Mouse (Mus musculus): Measurements from ENCODE around the gene Gm10295.

Gm10295 gene

DNA sequence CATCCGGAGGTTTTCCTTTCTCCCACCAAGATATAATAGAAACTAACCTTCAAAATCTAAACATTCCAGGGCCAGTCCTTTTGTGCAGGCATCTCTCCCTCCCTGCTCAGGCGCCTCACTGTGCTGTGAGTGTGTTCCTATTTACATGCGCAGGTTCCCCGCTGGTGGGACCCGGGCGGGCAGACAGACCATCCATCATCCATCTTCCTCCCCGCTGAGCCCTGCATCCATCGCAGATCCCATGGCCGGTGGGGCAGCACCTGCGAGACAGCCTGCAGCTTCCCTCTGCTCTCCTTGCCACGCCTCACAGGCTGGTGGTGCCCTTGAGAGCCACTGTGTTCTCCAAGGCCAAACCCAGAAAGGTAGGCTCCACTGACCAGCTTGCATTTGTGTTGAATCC, at the start of gene Gm10295:
Gene Gm10295, minus strand, starts transcription at position 122 of the 400 bp plus-strand sequence.
- in situ Hi-C loops (cut with MboI, MseI), result no loop called here

DNA sequence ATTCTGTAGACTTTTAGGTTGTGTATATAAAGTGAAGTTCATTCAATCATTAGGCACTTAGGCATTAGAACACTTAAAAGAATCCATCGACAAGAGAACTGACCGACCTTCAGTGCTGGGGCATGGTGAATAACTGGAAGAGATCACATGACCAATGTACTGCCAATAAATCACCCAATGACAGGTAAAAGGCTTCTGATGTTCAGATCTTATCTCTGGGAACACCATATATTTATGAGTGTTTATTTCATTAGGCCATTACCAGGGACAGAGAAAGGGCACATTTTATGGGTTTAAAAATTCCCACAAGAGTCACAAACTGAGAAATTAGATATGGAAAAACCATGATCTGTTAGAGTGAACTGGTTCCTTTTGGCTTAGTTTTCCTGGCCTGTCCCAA, 49.7 kb upstream of the Gm10295 start:
- in situ Hi-C loops (cut with MboI, MseI), result no loop called here

DNA sequence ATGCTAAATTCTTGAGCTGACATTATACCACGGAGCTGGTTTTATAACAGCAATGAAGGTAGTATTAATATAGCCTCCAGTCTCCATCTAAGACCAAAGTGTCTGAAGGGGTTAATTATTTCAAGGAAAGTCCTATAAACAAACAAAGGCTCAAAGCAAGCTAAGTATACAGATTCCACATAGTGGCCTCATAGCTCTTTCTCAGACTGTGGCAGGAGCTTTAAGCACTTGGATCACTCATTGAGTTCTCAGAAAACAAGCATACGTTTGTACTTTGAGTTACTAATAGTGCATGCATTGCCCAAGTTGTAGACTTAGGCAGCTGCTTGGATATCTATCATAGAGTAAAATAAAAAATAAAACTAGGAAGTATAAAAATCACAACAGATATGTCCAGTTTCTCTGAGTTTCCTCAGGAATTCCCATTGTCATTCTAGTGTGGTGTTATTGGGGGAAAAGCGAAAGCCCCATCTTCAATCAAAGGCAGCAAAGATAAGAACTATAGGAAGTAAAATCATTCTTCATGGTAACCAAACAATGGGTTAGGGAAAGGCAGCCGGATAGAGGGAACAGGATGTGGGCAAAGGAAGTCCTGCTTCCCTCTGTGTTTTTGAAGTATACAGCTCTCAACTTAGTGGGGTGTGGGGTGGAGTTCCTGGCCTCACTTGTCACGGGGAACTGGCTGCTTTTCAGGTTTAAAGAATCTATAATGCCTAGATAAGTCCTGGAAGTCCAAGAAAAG, 48.8 kb upstream of the Gm10295 start:
- in situ Hi-C loops (cut with MboI, MseI), result no loop called here

DNA sequence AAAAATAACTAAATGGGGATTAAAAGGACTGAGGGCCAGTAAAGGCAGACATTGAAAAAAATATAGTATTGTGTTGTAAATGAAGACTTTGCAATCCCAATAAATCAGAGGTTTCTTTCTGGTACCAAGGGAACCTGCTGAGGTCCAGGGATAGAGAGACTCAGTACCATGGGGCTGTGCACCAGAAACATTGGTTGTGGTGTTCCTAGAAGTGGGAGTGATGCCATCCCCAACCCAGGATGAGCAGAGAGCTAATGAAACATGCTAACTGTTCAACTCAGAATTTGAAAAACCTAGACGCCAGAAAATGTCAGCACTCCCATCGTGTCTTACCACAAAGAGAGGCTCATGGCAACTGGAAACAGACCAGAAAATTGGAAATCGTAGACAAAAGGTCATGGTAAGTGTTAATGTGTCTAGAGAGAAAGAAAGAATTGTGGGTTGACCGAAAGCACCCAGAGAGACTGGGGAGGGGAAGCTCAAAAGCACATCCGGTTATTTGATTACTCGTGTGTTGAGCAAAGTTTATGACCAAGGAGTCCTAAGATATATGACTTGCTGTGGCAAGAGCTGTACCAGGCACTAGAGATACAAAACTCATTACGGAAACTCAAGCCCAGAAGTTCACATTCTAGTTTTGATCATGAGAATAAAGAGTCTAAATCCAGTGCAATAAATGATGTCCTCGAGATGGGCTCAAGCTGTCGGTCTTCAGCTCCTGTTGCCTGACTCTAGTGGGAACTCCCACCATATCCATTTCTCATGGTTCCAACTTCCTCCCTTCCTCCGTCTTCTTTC, 47.9 kb upstream of the Gm10295 start:
- in situ Hi-C loops (cut with MboI, MseI), result no loop called here

DNA sequence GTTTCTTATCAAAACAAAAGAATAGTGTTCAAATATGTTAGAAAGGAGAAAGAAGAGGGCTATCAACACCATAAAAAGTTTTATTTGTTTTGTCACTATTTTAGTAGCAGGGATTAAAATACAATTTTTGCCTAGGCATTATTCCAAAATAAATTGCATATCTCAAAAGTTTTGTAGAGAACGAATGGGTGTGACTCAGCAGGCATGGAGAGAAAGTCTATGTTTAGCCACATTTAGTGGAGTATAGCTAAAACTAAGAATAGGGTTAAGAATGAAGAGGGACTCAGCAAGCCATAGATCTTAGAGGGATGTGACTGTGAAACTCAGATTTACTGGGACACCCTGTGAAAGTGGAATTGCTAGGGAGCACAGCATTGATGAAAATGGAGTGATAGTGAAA, 47.1 kb upstream of the Gm10295 start:
- in situ Hi-C loops (cut with MboI, MseI), result no loop called here

DNA sequence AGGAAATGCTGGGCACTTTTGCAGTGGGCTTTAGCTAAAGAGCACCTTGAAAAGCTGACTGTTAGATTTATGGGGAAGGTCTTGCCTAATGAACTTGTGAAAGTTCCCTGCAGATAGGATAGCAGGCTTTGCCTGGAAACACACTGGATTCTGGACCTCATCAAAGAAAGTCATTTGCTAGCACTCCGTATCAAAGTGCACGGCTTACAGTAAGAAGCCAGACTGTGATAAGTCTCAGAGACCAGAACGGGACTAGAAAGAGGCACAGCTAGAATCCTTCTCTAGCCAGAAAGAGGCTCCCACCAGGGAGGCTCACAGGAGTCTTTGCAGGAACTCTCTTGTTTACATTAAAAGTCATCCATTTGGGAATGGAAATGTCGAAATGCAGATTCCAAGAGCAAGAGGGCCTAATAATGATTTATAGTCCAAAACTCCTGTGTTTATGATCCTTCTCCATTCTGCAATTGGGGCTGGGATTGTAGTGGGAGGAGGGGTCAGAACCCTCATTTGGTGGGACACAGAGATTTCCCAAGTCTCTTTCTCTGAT, 41.6 kb upstream of the Gm10295 start:
- in situ Hi-C loops (cut with MboI, MseI), result no loop called here

DNA sequence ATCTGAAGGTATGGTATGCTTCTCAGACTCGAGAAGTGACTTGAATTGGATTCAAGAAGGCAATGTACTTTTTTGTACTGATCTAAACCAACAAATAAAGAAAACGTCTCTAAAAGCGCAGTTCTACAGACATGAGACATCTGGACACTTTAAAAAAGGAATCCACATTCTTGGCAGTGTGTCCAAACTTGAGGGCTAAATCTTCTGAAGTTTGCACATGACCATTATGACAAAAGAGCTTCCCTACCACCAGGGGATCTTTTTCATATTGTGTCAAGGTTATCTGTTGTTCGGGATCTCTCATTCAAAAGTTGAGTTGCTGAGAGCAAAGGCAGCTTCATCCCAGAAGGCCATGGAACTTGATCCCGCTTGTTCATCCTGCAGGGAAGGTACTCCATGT, 40.0 kb upstream of the Gm10295 start:
- in situ Hi-C loops (cut with MboI, MseI), result no loop called here

DNA sequence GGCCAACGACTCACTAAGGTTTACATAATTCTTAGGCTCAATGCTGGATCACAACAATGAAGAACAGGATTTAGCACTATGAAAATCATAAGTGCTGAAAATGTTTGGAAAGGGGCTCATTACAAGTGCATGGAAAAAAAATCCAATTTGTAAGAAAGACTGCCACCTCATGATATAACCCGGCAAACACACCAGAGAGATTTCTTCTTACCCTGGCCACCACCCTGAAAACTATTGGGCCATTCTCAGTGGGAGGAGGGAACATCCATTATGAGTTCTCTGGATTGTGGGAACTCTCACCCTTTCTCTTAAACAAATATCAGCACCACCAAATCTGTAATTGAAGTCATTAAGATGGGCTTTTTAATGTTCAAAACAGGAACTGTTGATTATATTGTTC, 39.0 kb upstream of the Gm10295 start:
- in situ Hi-C loops (cut with MboI, MseI), result no loop called here

DNA sequence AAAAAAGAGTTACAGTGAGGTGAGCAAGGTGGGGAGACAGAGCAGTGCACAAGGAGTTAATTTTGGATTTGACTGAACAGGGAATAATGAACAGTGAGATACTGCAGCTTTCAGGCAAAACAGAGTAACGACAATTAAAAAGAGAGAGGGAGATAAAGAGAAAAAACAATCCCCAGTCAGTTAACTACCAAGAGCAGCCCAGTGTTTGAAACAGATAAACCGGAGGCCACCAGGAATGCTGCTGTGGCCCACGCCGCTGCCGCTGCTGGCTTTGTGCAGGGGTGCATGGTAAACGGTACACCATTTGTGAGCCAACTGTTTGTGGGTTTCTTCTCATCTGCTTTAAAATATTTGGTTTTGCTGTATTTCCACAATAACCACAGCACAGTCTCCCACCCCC, 34.8 kb upstream of the Gm10295 start:
- in situ Hi-C loops (cut with MboI, MseI), result no loop called here

GRCm38 (mm10) chr7:71384921-71385320, 33.6 kb upstream of the Gm10295 start:
- in situ Hi-C loops (cut with MboI, MseI), result no loop called here

GRCm38 (mm10) chr7:71383341-71384130, 32.3 kb upstream of the Gm10295 start:
- in situ Hi-C loops (cut with MboI, MseI), result no loop called here

DNA sequence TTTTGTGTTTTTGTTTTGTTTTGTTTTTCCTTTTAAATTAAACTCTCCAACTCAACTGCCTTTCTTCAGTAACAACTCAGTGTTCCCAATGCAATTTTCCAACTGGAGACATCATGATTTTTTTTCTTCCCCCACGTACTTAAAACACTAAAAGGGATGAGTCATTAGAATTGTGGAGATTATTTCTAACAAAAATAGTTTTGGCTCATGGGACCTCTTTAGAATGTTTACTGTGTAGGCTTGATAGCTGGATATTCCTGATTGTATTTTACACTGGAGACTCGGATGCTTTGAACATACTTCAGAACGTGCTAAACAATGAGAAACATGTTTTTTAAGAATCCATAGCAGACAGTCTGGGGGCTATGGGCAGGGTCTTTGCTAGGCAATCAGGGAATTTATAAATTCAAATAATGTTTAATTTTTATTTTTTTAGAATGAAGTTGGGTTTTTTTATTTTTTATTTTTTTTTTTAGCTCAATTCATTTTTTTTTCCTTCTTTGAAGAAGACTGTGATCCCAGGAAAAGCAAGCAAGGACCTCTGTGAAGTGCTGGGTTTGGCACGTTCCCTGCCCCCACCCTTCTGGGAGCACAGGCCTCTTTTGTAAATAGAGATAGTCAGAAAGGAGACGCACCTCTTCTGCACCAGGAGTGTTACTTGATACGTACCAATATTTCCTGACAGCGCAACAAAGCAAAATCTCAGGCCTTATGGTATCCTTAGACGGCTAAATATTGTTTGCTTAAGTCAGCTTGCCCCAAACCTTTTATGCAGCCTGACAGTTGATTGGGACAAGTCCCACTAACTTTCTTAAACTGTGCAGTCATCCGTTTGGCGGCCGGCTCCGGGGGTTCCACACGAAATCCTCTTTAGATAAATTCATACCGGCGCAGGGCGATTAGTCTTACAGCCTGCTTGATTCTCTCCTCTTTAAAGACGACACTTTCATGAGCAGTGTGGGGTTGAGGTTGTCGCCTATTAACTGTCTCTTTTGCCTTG, 28.8 kb upstream of the Gm10295 start:
- in situ Hi-C loops (cut with MboI, MseI), result no loop called here

GRCm38 (mm10) chr7:71378812-71379760, 27.8 kb upstream of the Gm10295 start:
- in situ Hi-C loops (cut with MboI, MseI), result no loop called here

- in situ Hi-C loops (cut with MboI, MseI), result no loop called here
Observed at GRCm38 (mm10) chr7:71377983-71378382, 26.7 kb upstream of the Gm10295 start.

GRCm38 (mm10) chr7:71374059-71374458, 22.8 kb upstream of the Gm10295 start:
- in situ Hi-C loops (cut with MboI, MseI), result no loop called here

GRCm38 (mm10) chr7:71371916-71372315, 20.6 kb upstream of the Gm10295 start:
- in situ Hi-C loops (cut with MboI, MseI), result no loop called here

DNA sequence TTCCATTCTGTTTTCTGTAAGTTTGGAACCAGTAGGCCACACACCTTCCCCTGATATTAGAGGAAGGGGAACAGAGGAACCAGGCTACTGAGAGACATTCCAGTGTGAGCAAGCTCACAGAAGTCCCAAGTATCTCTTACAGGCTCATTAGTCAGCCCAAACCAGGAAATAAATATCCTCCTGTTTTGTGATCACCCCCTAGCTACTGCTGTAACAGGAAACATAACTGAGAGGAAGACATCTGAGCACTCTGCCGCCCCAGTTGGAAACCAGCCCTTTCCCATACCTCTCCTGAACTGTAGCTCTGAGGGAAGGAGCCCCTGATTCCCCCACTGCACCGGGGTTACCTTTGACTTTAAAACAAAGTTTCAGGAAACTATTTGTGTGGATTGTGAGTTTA, 19.5 kb upstream of the Gm10295 start:
- in situ Hi-C loops (cut with MboI, MseI), result no loop called here

GRCm38 (mm10) chr7:71370128-71370527, 18.8 kb upstream of the Gm10295 start:
- in situ Hi-C loops (cut with MboI, MseI), result no loop called here

- in situ Hi-C loops (cut with MboI, MseI), result no loop called here
Observed at GRCm38 (mm10) chr7:71368543-71369181, 17.4 kb upstream of the Gm10295 start.

Measured in T-helper 2 cell (primary cell).